Mouse (Mus musculus): ENCODE results near the gene Tmem181a. TPM values are rescaled to one million over a fixed set of nuclear protein-coding genes. Genes with fewer than 3 reads are reported as not detected.
"Not testable (repeated sequence)": the region's sequence is repeated elsewhere in the genome, so short reads cannot be mapped to it uniquely, and the experiment has no call there.

The Tmem181a gene
- polyA plus RNA-seq, 1 experiment from 2014 or later, result 60.2 TPM

- WGBS, result 88% methylated on average over 10 of the region's 10 CpGs
Observed at GRCm38 (mm10) chr17:6355256-6355655, 98.6 kb downstream of the Tmem181a start.

More at GRCm38 (mm10) chr17:6355256-6355655, 98.6 kb downstream of the Tmem181a start:
- not testable (repeated sequence) for H3K4me1 ChIP-seq (ENCODE audit: control insufficient read depth, insufficient read depth, low read depth, low read length); ATAC-seq; H3K27ac ChIP-seq (ENCODE audit: low read depth, low read length); H3K27me3 ChIP-seq (replicated peaks; ENCODE audit: control insufficient read depth, insufficient read depth, low read length); H3K9me3 ChIP-seq (ENCODE audit: control insufficient read depth, low read length); H3K4me2 ChIP-seq (ENCODE audit: low read length); H3K9ac ChIP-seq (ENCODE audit: low read depth, low read length); H3K4me3 ChIP-seq (ENCODE audit: low read length); H3K36me3 ChIP-seq (ENCODE audit: control insufficient read depth, insufficient read depth, low read length)

Other genes with a start within 250 kb of the Tmem181a start
- 11.8 and 12.5 TPM in 2 replicates for gene Serac1, start 177.1 kb upstream of the Tmem181a start, polyA plus RNA-seq (2015; fragmentation: Nextera tagmentation; extraction: Ambion mirVana)
- gene Gtf2h5, start 177.1 kb upstream of the Tmem181a start, polyA plus RNA-seq (2015; fragmentation: Nextera tagmentation; extraction: Ambion mirVana), result 201 and 227 TPM in 2 replicates
- 110 and 113 TPM in 2 replicates for gene Tulp4, start 150.4 kb upstream of the Tmem181a start, polyA plus RNA-seq (2015; fragmentation: Nextera tagmentation; extraction: Ambion mirVana)
- 47.9 and 51.4 TPM in 2 replicates for gene Dynlt1a, start 60.6 kb downstream of the Tmem181a start, polyA plus RNA-seq (2015; fragmentation: Nextera tagmentation; extraction: Ambion mirVana)
- gene Dynlt1b, start 173.3 kb downstream of the Tmem181a start, polyA plus RNA-seq (2015; fragmentation: Nextera tagmentation; extraction: Ambion mirVana), result 1,010 and 1,046 TPM in 2 replicates